Mouse (Mus musculus) WW6 (cell line): ENCODE measurements around the gene Tsc22d4.
A peak's percentile ranks its signal among the peaks of the same experiment; 100 is the strongest.
"Not testable (repeated sequence)": the region's sequence is repeated elsewhere in the genome, so short reads cannot be mapped to it uniquely, and the experiment has no call there.

Experiments used
- DNase-seq: peaks from one replicate; pipeline ENCODE4 v3.0.0-alpha.2; 2013; ENCODE audit warnings: low read depth, low spot score

The Tsc22d4 gene

DNA sequence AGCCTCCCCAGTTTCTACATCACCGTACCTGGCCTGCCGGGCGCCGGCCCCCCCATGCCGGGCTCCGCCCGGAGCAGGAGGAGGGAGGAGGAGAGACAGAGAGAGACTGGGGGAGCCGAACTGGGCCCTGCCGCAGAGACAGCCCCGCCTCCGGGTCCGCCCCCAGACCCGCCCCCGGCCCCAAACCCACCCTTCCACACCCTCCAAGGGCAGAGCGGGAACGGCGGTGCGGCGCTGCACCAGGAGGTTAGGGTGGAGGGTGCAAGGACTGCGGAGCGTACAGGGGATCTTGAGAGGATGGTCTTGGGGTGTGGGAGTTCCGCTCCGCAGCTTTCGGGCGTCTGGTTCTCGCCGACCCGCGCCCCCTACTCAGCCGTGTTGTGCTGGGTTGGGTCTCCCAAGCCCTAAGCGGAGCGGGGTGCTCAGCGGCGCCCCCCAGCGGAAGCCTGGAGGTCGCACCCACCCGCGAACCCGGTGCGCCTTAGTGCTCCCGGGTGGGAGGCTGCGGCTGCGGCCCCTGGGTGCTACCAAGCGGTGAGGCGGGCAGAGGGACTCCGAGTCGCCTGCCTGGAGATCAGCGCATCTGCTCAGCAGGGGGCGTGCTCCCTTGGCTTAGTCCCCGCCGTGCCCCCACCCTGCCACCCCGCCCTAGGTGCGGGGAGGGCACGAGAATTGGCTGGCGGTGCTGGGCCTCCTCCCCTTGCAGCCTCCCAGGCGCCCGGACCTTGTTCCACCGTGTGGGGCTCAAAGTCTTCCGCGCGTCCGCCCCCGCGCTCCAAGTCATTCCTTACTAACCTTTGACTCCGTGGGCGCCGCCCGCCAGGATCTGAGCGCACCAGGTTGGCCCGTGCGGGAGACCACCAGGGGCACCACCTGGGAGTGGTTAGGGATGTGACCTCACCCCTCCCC lies 4.3 kb upstream of the Tsc22d4 start, which contains the start of gene Nyap1:
TSS of gene Nyap1 (minus strand) at position 585 of the 909 bp plus-strand sequence.
- DNase-seq = peak; percentile 61

- DNase-seq = no peak
These were observed 3.5 kb upstream of the Tsc22d4 start for GRCm38 (mm10) chr5:137742048-137742447.

GRCm38 (mm10) chr5:137742836-137743235 lies 2.7 kb upstream of the Tsc22d4 start:
- no peak for DNase-seq

DNA sequence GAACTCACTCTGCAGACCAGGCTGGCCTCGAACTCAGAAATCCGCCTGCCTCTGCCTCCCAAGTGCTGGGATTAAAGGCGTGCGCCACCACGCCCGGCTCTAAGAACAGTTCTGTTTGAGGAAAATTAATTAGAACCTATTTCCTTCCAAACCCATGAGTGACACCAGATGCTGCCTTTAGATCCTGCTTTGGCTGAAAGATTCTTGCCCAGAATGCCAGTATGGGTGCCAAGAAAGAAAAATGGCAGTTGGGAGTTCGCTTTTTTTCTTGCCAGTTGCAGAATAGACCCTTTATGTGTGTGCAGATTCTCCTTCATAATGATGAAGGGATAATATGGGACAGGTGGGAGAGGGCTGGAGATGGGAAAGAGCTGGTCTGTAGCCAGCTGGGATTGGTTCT lies 1.3 kb upstream of the Tsc22d4 start:
- no peak for DNase-seq

DNA sequence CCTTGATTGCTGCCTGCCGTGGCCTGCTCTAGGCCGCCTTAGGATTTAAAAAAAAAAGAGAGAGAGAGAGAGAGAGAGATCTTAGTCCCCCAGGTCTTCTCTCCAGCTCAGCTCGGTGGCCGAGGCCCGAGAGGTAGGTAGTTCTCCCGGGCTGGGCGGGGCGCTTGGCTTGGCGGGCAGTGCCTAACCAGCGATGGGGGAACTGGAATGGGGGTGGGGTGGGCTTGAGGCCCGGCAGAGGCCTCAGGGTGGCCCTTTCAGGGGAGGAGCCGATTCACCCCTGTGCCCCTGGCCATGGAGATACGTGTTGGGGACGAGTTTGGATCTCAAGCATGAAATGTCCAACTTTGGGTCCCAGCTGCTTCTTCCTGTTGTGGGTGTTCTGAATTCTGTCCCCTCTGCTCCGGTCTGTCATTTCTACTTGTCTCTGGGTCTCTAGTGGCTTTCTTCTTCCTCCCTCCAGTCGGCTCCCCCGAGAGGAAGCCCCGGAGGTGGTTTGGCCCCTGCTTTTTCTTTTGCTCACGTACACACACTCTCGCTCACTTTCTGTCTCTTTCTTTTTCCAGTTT lies 836 bp downstream of the Tsc22d4 start:
- no peak for DNase-seq

- no peak for DNase-seq
These were observed 1.4 kb downstream of the Tsc22d4 start for GRCm38 (mm10) chr5:137746851-137747325.

GRCm38 (mm10) chr5:137747326-137747961 lies 1.9 kb downstream of the Tsc22d4 start:
- no peak for DNase-seq

- no peak for DNase-seq
These were observed 2.7 kb downstream of the Tsc22d4 start for GRCm38 (mm10) chr5:137748130-137748770.

- DNase-seq = no peak
These were observed 3.8 kb downstream of the Tsc22d4 start for GRCm38 (mm10) chr5:137749196-137749836.

- DNase-seq = not testable (repeated sequence)
These were observed 4.7 kb downstream of the Tsc22d4 start for GRCm38 (mm10) chr5:137750212-137750611.

DNA sequence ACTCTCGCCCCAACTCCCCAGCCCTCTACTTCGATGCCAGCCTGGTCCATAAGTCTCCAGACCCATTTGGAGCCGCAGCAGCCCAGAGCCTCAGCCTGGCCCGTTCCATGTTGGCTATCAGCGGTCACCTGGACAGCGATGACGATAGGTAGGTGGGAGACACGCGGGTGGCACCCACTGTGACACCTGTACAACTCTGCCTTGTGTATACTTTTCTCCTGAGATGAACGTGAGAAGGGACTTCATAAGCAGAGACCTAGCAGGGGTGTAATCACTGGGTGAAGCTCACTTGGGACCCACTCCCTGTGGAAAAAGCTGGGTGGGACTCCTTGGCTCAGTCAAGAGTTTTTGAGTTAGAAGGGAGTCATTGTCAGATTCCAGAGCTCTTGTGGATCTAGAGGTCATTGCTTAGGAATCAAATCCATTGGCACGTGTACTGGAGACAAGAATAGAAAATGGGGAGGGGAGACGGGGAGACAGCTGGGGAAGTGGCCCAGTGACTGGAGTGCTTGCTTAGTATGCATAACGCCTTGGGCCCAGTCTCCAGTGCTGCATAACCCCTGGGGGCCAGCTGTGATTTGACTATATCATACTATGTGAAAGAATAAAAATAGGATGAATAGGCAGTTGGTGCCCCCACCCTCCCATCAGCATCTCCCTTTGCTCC lies 5.8 kb downstream of the Tsc22d4 start:
- DNase-seq = no peak

GRCm38 (mm10) chr5:137751988-137752387 lies 6.5 kb downstream of the Tsc22d4 start:
- DNase-seq = no peak

DNA sequence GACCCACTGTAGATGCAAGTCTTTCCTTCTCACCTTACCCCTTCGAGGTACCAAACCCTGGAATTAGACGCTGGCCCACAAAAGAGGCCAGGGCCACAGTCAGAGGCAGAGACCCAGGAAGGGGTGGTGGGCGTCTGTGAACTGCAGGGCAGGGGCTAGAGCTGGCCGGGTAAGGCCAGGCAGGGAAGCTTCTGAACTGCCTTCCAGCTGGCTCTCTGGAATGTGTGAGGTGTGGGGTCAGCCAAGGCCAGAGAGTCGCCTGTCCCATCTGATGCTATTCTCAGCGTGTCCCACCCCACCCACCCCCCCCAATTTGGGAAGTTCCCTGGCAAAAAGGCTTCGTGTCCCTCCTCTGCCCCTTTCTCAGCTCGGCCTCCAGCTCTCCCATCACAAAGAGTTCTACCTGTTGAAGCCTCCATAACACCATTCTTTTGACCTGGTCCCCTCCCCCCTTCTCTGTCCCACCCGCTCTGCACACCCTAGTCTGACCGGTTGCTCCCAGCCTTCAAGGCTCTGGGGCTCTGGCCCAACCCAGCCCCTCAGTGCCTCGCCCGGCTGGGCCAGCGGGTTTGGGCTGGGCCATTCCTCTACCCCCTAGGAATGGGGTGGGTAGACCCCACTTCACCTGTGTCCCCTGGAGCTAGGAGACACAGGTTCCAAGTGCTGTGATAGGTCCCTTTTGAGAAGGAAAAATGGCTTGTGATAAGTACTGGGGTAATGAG lies 7.7 kb downstream of the Tsc22d4 start:
- DNase-seq = no peak

DNA sequence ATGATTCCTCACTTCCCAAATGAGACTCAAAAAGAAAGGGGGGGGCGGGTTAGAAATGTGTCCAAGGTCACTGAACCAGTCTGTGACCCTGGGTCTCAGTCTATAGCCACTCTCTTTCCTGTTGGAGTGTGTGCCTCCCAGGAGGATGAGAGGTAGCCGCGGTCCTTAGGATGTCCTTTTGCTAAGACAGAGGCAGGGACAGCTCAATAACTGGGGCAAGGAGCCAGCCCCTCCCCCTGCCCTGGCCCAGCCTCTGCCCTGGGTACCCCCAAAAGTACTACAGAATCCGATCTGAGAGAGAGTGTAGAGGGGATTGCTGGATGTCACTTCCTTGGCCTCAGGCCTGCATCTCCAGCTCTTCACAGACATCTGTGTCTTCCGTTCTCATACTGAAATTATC lies 9.9 kb downstream of the Tsc22d4 start:
- DNase-seq = no peak

- no peak for DNase-seq
These were observed 10.6 kb downstream of the Tsc22d4 start for GRCm38 (mm10) chr5:137756106-137756505.

DNA sequence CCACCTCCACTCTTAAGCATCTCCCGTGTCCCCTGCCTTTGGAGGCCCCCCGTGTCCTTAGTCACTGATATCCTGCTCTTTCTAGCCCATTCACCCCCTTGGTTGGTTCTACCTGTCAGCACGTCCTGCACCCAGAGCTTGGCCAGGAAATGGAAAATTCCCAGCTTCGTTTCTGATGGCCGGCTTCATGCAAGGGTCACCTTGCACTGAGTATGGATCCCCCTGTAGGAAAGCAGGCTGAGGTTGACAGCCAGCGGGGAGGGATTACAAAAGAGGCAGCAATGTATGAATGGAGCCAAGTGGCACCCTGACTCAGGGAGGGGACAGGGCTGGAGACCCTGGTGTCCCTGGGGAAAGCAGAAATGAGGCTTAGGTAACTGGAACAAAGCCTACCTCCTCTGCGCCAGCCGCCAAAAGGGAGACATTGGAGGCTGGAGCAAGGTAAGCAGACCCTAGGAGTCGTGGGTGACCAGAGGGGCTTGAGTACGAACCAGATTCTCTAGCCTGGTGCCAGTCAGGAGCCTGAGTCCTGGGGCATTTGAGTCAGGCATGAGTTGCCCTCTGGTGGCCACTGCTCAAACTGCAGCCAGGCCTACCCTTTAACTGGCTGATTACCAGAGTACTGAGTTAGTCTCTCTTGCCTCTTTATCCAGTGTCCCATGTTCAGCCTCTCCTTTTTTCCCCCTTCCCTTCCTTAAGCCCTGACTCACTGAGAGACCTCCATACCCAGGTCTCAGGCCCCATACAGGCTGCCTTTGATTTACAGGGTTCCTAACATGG lies 11.5 kb downstream of the Tsc22d4 start:
- DNase-seq = peak; percentile 49

- DNase-seq = no peak
These were observed 12.4 kb downstream of the Tsc22d4 start for GRCm38 (mm10) chr5:137757887-137758286.

DNA sequence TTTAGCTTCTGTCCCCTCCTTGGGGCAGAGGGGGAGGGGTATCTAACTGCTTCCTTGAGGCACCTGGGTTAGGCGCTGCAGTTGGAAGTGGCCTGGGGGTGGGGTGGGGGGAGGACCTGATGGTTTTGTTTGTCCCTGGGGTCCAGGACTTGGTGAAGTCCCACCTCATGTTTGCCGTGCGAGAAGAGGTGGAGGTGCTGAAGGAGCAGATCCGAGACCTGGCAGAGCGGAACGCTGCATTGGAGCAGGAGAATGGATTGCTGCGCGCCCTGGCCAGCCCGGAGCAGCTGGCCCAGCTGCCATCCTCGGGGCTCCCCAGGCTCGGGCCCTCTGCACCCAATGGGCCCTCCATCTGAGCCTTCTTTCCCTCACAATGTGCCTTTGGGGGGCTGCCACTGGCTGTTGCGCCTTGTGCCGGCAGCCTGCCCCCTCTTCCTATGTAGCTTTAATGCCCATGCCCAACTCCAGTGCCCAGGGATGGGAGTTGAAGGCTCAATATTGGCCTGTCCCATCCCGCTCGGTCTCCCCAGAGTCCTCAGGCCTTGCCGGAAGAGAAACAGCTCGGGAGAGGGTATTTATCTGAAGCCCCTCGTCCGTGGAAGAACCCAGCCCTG lies 13.5 kb downstream of the Tsc22d4 start:
- DNase-seq = no peak

DNA sequence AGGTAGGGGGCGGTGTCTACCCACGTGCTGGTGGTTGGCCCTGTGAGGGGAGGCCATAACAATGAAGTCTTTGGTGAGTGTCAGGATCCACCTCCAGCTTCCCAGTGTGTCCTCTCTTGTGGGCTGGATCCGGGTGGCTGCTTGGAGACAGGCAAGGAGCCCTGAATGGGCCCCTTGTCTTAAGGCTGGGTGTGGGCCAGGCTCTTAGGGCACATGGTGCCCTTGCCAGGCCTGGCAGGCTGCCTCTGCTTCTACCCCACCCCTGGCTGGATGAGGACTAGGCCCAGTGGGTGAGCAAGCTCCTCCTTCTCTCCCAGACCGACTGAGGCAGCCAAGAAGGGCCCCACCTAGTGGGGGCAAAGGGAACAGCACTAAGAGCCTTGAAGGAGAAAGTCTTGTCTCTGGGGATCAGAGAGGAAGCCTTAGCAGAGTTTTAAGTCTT lies 14.5 kb downstream of the Tsc22d4 start:
- DNase-seq = peak; percentile 78
